Mouse (Mus musculus) adrenal gland, adult 18-20 months (tissue): Measurements from ENCODE around the gene Rab40c. TPM values are rescaled to one million over a fixed set of nuclear protein-coding genes. Genes with fewer than 3 reads are reported as not detected.
"Not testable (repeated sequence)": the region's sequence is repeated elsewhere in the genome, so short reads cannot be mapped to it uniquely, and the experiment has no call there.

Experiments
- DNase-seq, 2 experiments: peaks; one replicate each; pipeline ENCODE4 v3.0.0; 2021 to 2022; ENCODE audit warnings: low spot score in 2 of 2
- total RNA-seq, 2 experiments: library from RNA; stranded (reverse); gene quantifications; 1 replicate in 1 of 2; 2 replicates in 1 of 2; pipeline ENCODE4 v1.2.3; 2021

Gene Rab40c
- total RNA-seq, 2 experiments from 2014 or later: 20.6 to 32.6 TPM

DNA sequence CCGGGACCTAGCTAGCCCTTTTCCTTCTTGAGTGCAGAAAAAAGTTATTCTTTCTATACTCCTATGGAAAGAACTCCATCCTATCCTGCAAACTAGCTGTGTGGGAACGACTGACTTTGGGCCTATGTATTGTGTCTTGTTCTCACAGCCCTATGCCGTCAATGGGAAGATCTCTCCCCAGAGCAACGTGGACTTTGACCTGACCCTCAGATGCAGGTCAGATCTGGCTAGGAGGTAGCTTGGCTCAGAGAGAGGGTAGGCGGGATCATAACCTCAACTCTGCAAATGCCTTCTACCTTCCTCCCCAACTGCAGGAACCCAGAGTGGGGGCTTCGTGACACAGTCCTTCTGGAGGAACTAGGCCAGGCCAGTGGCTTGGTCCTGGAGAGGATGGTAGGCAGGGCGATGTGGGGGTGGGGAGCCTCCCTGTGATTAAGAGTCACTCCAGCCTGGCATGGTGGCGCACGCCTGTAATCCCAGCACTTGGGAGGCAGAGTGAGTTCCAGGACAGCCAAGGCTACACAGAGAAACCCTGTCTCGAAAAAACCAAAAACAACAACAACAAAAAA lies 43.1 kb downstream of the Rab40c start:
- no peak for DNase-seq

DNA sequence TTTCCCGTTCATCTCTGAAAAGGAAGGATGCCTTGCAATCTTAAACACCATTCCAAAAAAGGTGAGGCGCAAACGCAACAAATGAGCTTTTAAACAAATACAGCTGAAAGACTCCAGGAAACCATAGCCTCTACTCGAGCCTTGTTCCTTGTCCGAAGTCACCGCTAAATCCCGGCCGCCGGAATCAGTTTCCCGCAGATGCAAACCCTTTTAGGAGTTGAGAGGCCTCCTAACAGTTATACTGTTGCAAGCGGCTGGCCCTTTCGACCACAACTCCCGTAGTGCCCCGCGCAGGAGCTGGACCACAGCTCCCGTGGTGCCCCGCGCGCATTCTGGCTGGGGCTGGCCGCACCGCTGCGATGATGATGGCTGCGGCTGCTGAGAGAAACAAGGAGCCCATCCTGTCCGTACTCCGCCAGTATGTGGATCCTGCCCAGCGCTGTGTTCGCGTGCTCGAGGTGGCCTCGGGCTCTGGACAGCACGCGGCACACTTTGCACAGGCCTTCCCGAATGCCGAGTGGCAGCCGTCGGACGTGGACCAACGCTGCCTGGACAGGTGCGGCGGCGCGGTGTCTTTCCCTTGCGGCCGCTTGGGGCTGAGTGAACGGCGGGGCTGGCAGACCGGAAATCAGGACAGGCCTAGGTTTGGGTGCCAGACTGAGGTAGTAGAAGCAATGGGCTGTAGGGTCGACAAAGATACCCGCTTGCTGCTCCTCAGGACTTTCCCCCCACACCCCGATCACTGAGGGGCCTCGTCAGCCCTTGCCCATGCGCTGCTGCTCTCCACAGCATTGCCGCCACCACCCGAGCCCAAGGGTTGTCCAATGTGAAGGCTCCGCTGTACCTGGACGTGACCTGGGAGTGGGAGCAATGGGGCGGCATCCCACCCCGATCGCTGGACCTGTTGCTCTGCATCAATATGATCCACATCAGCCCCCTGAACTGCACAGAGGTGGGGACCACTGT lies 44.1 kb downstream of the Rab40c start:
- peak; percentile 85 to 86 for DNase-seq

DNA sequence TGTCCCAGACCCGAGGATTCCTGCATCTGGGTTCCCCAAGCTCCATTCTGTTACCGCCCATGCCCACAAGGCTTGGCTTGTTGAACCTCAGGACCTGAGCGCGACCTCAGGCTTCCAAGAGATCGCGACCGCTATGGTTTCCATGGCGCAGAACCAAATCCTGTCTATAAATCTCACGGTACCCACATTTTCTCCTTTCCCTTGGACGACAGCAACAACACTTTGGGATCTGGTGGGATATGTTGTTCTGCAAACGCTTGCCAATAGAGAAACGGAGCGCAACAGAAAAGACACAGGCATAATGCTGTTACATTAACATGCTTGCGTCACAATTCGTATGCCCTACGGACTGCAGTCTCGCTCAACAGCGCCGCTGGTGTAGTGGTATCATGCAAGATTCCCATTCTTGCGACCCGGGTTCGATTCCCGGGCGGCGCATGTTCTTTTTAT lies 44.8 kb downstream of the Rab40c start, which contains the start of gene Mettl26:
Gene Mettl26, plus strand, starts transcription at position 354 of the 450 bp plus-strand sequence.
- DNase-seq: peak; percentile 96

DNA sequence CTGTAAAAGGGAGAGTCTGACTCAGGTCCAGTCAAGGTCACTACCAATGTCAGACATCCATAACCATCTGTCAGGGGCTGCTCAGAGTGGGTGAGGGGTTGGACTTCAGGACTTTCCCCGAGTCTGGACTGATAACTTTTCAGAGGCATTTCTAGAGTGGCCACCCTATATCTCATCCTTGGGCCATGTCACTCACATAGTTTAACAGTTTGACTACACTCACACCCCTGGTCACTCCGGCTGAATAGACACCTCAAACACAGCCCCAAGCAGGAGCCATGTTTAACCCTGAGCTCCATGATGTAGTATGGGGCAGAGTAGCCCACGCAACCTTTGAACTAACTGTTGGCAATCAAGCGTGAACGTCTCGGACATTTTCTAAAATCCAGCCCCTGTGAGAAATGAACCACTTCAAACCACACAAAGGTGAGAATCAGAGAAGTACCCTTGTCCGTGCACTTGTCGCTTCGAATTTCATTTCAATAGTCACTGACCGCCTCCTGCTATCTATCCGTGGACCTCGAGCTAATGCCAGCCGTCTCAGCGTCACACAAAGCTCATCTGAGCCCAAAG lies 45.3 kb downstream of the Rab40c start:
- no peak for DNase-seq

DNA sequence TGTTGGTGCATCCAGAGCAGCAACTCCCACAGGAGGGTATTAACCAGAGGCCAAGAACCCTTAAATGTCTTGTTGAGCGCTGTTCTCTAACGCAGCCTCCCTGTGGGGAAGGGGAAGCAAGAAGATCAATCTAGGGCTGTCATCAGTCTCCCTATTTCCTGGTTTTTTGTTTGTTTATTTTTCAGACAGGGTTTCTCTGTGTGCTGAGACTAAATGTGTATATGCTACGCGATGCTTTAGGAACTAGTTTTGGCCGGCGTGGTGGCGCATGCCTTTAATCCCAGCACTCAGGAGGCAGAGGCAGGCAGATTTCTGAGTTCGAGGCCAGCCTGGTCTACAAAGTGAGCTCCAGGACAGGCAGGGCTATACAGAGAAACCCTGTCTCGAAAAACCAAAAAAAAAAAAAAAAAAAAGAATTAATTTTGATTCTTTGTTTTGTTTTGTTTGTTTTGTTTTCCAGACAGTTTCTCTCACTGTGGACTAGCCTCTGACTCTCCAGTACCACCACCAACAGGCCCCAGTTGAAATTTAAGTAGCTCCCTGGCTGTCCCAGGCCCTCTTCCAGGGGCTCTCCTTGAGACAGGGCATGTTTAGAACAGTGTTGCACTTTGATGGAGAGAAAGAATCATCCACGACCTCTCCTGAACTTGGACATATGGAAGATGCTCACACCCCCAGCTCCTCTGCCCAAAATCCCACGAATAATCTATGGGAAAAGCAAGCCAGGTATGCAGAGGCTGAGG lies 46.0 kb downstream of the Rab40c start:
- no peak for DNase-seq

DNA sequence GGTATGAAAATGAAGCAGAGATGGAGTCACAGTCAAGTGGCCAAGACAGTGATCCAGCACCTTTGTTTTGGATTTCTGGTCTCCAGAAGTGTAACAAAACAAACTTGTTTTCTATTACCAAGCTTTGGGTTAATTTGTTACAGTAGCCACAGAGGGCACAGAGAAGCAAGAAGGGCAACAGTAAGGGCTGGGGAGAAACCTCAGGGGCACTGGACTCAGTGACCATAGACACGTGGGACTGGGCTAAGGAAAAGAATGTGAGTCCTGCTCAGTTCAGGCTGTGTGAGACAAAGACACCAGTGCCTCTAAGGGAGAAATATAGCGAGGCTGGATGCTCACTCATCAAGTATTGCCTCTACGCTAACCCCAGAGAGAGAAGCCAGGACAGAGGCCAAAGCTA lies 46.9 kb downstream of the Rab40c start:
- no peak for DNase-seq

DNA sequence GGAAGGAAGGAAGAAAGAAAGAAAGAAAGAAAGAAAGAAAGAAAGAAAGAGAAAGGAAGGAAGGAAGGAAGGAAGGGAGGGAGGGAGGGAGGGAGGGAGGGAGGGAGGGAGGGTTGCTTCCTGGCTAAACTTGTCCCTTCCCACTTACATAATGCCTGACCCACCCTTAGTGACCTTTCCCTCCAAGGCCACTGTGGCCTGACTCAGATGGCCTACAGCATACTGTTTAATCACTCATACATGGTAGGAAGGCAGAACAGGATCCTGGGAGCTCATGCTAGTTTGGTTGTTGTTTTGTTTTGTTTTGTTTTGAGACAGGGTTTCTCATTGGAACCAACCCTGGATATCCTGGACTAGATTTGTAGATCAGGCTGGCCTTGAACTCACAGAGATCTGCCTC lies 48.0 kb downstream of the Rab40c start:
- not testable (repeated sequence) for DNase-seq

DNA sequence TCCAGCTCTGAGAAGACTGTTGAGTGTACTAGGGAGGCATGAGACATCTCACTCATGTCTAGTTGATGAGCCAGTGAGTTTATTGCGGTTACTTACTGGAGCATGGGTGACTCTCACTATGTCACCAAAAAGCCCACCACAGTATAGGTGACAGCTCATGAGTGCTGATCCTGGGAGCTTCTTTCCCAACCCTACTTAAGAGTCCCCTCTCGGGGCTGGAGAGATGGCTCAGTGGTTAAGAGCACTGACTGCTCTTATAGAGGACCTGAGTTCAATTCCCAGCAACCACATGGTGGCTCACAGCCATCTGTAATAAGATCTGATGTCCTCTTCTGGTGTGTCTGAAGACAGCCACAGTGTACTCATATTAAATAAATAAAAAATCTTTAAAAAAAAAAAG lies 49.6 kb downstream of the Rab40c start:
- no peak for DNase-seq

DNA sequence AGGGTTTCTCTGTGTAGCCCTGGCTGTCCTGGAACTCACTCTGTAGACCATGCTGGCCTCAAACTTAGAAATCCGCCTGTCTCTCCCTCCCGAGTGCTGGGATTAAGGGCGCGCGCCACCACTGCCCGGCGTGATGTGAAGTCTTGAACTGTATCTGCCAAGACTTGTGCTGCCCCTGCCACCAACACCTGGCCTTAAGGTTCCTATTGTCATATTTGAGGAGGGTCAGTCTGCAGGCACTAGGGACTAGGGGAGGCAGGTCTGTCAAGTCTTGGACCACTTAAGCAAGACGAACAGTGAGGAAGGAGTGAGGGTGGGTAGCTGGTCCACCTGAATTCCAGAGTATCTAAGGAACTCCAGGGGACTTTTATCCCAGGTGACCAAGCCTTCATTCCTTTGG lies 50.0 kb downstream of the Rab40c start:
- DNase-seq: no peak

DNA sequence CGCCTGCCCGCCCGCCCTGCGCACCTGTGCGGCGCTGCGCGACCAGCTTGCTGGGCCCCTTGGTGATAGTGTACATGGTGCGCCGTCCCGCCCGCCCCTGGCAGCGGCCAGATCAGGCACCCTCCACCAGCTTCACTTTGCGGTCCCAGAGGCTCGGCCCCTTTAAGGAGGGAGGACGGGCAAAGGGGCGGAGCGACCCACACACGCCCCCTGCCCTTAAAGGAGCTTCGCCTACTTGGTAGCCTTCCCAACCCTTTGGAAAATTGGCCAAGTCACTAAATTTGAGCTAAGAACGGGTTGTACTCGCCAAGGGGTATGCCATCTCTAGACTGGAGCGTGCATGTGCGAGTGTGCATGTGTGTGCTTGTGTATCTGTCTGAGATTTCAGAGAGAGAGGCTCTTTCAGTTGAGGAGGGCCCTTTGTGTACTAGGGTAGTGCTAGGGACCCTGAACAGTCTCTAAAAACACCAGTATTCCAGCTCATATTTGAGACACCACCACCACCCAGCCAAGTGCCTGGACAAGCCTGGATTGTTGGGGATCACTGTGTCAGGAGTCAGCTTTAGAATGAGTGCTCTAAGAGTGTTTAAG lies 50.8 kb downstream of the Rab40c start, which contains the start of gene Mcrip2:
Gene Mcrip2, minus strand, starts transcription at position 164 of the 591 bp plus-strand sequence.
- DNase-seq: peak; percentile 85

DNA sequence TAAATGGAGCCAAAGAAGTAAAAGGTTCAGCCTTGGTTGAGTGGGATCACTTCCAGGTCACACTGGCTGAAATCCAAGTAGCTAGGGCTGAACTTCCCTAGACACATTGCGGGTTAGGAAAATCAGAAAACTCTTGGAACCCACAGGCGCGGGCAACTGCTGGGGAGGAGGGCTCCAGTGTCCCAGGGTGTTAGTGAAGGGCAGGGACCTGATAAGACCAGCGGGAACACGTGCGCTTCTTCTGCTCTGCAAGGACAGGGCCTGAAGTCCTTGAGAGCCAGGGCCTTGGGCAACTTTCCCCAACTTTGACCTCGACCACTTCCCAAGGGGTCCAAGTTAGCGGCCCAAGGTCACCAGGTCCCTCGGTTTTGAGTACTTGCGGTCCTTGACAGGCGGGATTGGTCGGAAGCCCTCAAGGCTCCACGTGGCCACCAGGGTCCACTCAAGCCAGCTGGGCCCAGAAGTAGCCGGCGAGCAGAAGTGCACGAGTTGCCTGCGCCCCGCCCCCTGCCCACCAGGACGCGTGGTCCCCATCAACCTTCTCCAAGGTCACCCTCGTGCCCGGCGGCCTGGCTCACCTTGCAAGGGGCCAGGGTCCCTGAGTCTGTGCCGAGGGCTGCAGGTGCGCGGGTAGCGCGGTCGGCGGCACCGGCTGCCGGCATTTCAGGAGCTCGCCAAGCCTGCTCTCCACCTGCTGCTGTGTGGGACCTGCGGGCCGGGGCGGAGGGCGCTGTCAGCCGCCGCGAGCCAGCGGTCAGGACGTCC lies 51.5 kb downstream of the Rab40c start:
- peak; percentile 61 to 75 for DNase-seq

DNA sequence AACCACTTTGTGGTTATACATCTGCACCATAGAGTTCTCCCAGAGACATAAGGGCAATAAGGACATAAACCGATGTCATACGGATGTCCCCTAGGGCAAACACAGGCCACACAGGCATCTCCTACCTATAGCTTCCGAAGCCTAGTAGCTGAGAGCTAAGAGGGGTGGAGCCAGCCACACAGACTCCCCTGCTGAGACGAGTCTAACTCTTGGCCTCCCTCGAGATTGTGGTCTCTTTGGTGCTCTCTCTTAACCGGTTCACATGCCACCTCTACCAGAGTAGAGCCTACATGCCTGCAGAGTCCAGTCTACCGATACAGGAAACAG lies 52.1 kb downstream of the Rab40c start:
- no peak for DNase-seq

DNA sequence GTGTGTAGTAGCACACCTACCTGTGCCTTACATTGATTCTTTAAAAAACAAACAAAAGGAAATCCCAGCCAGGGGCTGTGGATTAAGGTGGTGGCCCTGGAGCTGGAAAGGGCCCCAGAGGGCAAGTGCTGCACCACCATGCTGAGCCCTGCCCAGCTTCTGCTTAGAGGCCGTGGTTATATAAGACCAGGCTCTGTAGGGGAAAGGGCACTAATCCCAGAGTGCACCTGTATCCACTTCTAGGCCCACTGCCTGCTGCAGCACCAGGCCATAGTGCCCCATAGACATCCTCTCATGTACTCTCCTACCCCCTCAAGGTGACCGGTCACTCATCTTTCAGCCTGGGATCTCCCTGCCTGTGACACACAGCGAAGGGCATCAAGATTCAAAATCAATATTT lies 53.4 kb downstream of the Rab40c start:
- DNase-seq: no peak

DNA sequence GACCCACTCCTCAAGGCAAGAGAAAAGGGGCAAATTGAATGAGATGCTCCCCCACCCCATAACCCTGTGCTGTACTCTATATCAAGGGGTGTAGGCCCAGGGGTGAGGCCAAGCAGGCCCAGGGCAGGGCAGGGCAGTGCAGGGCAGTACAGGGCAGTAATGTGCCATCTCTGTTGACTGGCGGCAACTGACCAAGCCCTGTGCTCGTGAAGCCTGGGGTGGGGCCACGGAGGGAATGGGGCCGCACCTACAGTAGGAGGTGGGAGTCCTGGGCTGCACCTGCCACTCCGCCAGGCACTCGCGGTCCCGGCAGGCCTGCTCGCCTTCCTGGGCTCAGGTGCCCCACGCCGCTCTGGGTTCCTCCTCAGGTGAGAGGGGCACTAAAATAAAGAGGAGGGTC lies 54.2 kb downstream of the Rab40c start:
- no peak for DNase-seq

DNA sequence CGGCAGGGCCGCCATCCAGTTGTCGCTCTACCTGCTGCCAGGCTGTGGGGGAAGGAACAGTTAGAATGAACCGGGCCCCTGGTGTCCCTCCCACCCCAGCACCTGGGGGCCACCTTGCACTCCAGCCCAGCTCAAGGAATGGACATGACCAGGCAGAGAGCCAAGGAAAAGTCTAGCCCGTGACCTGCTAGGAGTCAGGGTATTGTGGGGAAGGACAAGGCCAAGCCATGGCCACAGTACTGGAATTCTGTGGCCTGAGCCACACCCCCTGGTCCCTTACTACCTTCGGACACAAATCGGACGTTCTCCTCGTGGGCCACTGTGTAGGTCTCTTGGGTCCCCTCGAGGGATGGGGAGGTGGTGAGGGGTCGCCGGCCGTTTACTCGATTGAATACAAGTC lies 55.2 kb downstream of the Rab40c start:
- DNase-seq: no peak

DNA sequence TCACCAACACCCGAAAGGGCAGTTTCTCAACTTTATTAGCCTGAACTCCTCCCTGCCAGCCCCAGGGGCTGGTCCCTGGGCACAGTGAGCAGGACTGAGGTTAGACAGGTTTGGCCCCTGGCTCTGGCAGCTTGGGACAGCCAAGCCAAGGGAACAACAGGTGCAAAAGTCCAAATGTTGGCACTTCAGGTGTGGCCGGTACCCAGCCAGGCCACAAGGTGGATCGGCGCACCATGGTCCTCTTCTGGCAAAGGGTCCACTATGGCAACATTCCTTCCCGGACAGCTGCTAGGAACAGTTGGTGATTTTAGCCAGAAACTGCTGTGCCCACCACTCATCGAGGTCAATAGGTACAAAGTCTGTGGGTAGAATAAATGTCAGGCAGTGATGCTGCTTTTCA lies 55.8 kb downstream of the Rab40c start:
- DNase-seq: no peak

DNA sequence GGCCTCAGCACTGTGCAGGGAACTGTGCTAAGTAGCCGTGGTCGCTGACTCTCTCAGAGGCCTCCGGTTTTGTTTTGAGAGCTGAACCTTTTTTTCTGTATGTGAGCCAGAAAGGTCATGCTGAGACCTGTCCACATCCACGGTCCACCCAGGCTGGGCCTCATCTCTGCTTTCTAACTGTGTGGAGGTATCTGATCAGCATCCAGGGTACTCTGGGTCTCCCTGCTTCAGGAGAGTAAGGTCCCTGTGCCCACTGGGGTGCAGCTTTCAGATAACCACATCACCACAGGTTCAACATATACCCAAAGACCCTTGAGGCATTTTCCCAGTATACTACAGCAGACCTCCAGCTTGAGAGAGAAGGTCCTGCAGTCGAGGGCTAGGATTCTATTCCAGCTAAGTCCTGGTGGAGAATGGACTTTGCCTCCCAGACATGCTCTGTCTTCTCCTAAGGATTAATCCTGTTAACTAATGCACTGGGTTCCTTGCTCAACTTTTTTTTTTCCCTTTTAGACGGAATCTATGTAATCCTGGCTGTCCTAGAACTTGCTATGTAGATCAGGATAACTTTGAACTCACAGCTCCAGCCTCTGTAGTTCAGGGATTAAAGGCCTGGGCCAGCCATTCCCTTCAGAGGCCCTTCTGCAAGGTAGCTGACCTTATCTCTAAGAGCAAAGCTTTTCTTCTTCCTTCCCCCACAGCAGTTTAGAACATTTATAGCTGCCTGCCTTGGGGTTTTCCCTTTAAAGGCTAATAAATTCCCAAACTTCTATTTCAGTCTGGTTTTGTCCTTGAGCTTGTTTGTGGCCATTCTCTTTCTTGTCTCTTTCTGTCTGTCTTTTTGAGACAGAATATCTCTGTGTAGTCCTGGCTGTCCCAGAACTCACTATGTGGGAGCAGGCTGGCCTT lies 57.6 kb downstream of the Rab40c start:
- DNase-seq: no peak

DNA sequence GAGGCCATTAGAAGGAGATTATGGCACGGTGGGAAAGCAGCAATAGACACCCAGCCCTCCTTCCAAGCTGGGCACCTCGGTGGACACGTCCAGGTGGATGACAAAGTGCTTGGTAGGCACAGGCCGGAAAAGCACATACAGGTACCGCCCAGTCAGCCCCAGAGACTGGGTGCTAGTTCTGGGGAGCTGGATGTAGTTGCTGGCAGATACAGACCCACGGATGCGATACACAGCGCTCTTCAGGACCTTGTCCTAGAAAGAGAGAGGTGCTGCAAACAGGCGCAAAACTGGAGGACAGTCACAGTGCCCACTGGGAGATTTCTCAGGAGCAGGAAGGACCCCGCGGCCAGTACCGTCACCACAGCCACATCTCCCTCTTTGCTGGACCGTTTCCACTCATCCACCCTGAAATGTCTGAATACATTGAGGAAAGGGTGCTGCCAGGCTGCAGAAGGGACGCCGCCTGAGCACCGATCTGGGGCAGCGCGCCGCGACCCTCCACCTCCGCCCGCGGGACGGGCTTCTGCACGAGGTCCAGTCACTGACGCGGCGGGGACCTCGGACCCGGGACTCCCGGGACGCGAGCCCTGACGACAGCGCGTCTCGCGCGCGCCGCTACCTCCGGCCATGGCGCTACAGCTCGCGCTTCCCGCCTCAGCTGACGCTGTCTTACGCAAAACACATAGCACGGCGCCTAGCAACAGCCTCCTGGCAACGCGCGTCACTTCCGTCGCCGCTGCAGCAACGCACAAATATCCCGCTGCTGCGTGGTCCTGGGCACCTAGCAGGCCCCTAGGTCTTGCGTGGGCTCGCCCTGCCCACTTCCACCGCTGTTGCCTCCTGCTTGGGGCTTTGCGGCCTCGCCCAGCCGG lies 58.5 kb downstream of the Rab40c start, which contains the start of gene Wdr90:
Gene Wdr90, minus strand, starts transcription at position 670 of the 872 bp plus-strand sequence.
- peak; percentile 87 for DNase-seq
